Mouse (Mus musculus) heart, embryonic 15.5 days (tissue): ENCODE data around the gene Xk. TPM values are rescaled to one million over a fixed set of nuclear protein-coding genes. Genes with fewer than 3 reads are reported as not detected.
"Not testable (repeated sequence)": the region's sequence is repeated elsewhere in the genome, so short reads cannot be mapped to it uniquely, and the experiment has no call there.

Experiments
- ATAC-seq: fragments of 200-750 bp; cut with Nextera tagmentation; replicated peaks from 2 replicates; pipeline ENCODE4 v1.8.0; 2017; ENCODE audit warnings: low read depth, moderate TSS enrichment; ENCODE audit not compliant: insufficient number of reproducible peaks, insufficient read depth, low FRiP score
- H3K27ac ChIP-seq: fragments of 300-500 bp; sonication (generic); 2 replicates; pipeline ENCODE4 v1.5.1; 2015; ENCODE audit warnings: mild to moderate bottlenecking, inconsistent platforms
- H3K27me3 ChIP-seq: fragments of 300-500 bp; sonication (generic); 2 replicates; pipeline ENCODE4 v1.6.1; 2015; ENCODE audit warnings: inconsistent platforms
- H3K36me3 ChIP-seq: fragments of 300-500 bp; sonication (generic); 2 replicates; pipeline ENCODE4 v1.6.1; 2015; ENCODE audit warnings: mild to moderate bottlenecking, inconsistent platforms
- H3K4me1 ChIP-seq: fragments of 300-500 bp; sonication (generic); replicated peaks from 2 replicates; pipeline ENCODE4 v1.6.1; 2015; ENCODE audit warnings: inconsistent platforms
- H3K4me2 ChIP-seq: fragments of 300-500 bp; sonication (generic); 2 replicates; pipeline ENCODE4 v1.6.1; 2015; ENCODE audit warnings: inconsistent platforms, mild to moderate bottlenecking, moderate library complexity
- H3K4me3 ChIP-seq: fragments of 300-500 bp; sonication (generic); 2 replicates; pipeline ENCODE4 v1.5.1; 2015; ENCODE audit warnings: mild to moderate bottlenecking, inconsistent platforms
- H3K9ac ChIP-seq: fragments of 300-500 bp; sonication (generic); 2 replicates; pipeline ENCODE4 v1.6.1; 2015; ENCODE audit warnings: mild to moderate bottlenecking, inconsistent platforms
- H3K9me3 ChIP-seq: fragments of 300-500 bp; sonication (generic); replicated peaks from 2 replicates; pipeline ENCODE4 v1.6.1; 2016; ENCODE audit warnings: inconsistent platforms
- WGBS: fragments of 180-500 bp; shearing (Covaris S2); methylation state at CpG from one replicate; pipeline ENCODE4 v1.1.7; 2015; ENCODE audit warnings: mixed read lengths; 5-methylcytosine and 5-hydroxymethylcytosine counted together
- polyA plus RNA-seq: library from polyadenylated mRNA; unstranded; fragments of >200 nt; fragmentation: Nextera tagmentation; extraction: Ambion mirVana; gene quantifications from 2 replicates; pipeline ENCODE4 v1.2.1, GENCODE M21; 2015

Gene Xk
- polyA plus RNA-seq, 1 experiment from 2014 or later: 2.9 TPM

- no peak for ATAC-seq
- H3K27ac ChIP-seq: no peak overlapping the region
- no peaks in the 10 kb centered on the region for H3K4me1 ChIP-seq
- H3K4me3 ChIP-seq: no peak overlapping the region
- WGBS: 74% methylated on average over 1 of the region's 1 CpGs
- no peak overlapping the region for H3K9ac ChIP-seq
- no peaks in the 10 kb centered on the region for H3K27me3 ChIP-seq
- H3K36me3 ChIP-seq: no peaks in the 10 kb centered on the region
- H3K4me2 ChIP-seq: no peak overlapping the region
- no peaks in the 10 kb centered on the region for H3K9me3 ChIP-seq
These were observed 13.3 kb upstream of the Xk start for GRCm38 (mm10) chrX:9259267-9259666.

DNA sequence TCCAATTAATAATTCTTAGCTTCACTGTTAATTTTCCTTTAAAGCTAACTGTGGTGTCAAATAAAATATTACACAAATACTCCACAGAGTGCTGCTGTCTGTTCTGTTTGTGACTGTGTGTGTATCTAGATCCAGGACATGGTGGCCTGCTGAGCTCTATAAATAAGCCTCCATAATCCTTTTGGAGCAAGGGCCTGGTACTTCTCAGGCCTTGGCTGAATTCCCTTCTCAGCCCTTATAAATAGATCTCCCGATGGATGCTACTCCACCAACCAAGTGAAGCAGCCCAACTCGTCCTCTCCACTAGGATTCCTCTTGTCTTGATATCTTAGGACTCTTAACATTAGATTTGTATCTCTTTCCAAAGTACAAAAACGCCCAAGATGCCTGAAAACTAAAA is 1.4 kb upstream of the Xk start:
- Histone ChIP-seq H3K9ac (no peak overlapping the region), H3K27me3 (no peaks in the 10 kb centered on the region), H3K27ac (peak overlapping the region; percentile 67), H3K4me1 (0 out of 2 replicates have a peak, but pooled peaks cover 3% of the 10 kb centered on the region), H3K4me2 (no peak overlapping the region), H3K4me3 (no peak overlapping the region), H3K9me3 (no peaks in the 10 kb centered on the region), H3K36me3 (no peaks in the 10 kb centered on the region)
- ATAC-seq: no peak
- 44% methylated on average over 3 of the region's 3 CpGs for WGBS

GRCm38 (mm10) chrX:9271947-9272459 is 553 bp upstream of the Xk start:
- ATAC-seq: 0 out of 2 replicates have a peak, but pooled peaks have one; percentile 23
- H3K9me3 ChIP-seq: no peaks in the 10 kb centered on the region
- WGBS: 21% methylated on average over 8 of the region's 8 CpGs

GRCm38 (mm10) chrX:9273377-9274002 is 934 bp downstream of the Xk start:
- Histone ChIP-seq H3K9ac (peak overlapping the region; percentile 53; the same call in 1 of the 2 replicates), H3K27ac (no peak overlapping the region)
- no peak for ATAC-seq

More at GRCm38 (mm10) chrX:9271947-9272459, 553 bp upstream of the Xk start:
- Histone ChIP-seq H3K27ac (peak overlapping the region; percentile 67), H3K4me2 (peak overlapping the region; percentile 65), H3K27me3 (no peaks in the 10 kb centered on the region), H3K9ac (peak overlapping the region; percentile 53), H3K4me1 (0 out of 2 replicates have a peak, but pooled peaks cover 3% of the 10 kb centered on the region), H3K36me3 (no peaks in the 10 kb centered on the region), H3K4me3 (peak overlapping the region; percentile 63)

DNA sequence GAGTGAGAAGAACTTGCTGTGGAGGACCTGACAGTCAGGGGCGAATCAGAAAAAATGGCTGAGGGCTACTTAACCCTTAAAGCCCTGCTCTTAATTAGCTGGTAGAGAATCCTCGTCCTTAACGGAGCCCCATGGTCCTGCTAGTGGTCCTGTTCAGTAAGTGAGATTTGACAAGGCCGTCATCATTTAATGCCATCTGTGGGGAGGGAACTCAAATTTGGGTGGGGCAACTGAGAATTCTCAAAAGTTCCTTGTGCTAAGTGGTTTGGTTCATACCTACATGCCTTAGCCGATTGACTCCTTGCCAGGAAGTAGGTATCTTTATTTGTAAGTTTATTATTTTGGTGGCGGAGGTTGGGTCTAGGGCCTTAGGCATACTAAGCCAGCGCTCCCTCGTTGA is 1.8 kb downstream of the Xk start:
- 71% methylated on average over 8 of the region's 8 CpGs for WGBS
- H3K36me3 ChIP-seq: no peaks in the 10 kb centered on the region

More at GRCm38 (mm10) chrX:9273377-9274002, 934 bp downstream of the Xk start:
- Histone ChIP-seq H3K9me3 (no peaks in the 10 kb centered on the region), H3K4me2 (peak overlapping the region; percentile 65), H3K4me1 (0 out of 2 replicates have a peak, but pooled peaks cover 3% of the 10 kb centered on the region), H3K36me3 (no peaks in the 10 kb centered on the region), H3K4me3 (peak overlapping the region; percentile 63), H3K27me3 (no peaks in the 10 kb centered on the region)
- WGBS: 54% methylated on average over 12 of the region's 12 CpGs

DNA sequence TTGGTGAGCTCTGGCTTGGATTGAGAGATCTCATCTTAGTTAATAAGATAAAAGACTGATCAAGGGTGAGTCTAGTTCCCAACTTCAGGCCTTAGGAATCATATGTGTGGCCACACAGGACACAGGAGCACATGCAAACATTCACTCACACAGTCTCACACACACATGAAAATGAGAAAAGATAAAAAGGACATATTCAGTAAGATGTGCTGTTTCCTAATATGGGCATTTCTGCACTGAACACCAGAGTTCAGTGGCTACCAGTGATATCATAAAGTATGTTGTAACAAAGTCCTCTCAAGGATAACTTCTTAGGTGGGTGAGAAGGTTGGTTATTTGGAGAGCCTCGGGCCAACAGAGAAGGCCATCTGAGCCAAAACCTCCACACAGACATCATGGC is 10.9 kb downstream of the Xk start, which contains the start of gene H2al1m:
Gene H2al1m (plus strand): TSS at position 301 of the 400 bp plus-strand sequence.
- not testable (repeated sequence) for H3K9me3 ChIP-seq, H3K4me3 ChIP-seq, H3K4me1 ChIP-seq, H3K36me3 ChIP-seq, H3K27ac ChIP-seq, ATAC-seq, H3K9ac ChIP-seq, H3K27me3 ChIP-seq, H3K4me2 ChIP-seq
- WGBS: no CpG with 5 or more reads among the region's 1 CpGs

More for the DNA sequence above, 1.8 kb downstream of the Xk start:
- Histone ChIP-seq H3K4me2 (no peak overlapping the region), H3K4me1 (0 out of 2 replicates have a peak, but pooled peaks cover 3% of the 10 kb centered on the region), H3K9me3 (no peaks in the 10 kb centered on the region), H3K27me3 (no peaks in the 10 kb centered on the region), H3K4me3 (no peak overlapping the region), H3K9ac (no peak overlapping the region), H3K27ac (no peak overlapping the region)
- ATAC-seq: no peak

DNA sequence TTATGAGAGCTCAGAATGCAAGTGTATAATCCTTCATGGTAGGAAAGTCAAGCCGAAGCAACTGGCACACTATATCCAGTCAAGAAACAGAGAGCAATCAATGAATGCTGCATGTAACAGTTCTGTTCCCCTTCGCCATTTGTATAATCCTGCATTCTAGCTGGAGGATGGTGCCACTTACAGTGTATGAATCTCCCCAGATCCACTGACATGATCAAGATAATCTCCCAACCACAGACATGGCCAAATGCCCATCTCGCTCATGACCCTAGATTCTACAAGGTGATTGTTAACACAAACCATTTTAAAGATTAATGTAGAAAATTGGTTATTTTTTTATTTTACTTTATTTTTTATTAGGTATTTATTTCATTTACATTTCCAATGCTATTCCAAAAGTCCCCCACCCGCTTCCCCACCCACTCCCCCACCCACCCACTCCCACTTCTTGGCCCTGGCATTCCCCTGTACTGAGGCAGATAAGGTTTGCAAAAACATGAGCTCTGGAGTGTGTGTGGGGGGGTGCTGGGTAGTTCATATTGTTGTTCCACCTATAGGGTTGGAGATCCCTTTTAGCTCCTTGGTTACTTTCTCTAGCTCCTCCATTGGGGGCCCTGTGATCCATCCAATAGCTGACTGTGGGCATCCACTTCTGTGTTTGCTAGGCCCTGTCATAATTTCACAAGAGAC is 20.7 kb downstream of the Xk start:
- WGBS: 79% methylated on average over 4 of the region's 4 CpGs
- not testable (repeated sequence) for H3K27me3 ChIP-seq, H3K4me2 ChIP-seq, H3K36me3 ChIP-seq, H3K9ac ChIP-seq, H3K4me1 ChIP-seq, H3K27ac ChIP-seq, H3K4me3 ChIP-seq, H3K9me3 ChIP-seq, ATAC-seq

GRCm38 (mm10) chrX:9298413-9298864 is 25.9 kb downstream of the Xk start:
- ATAC-seq: no peak
- WGBS: 77% methylated on average over 5 of the region's 5 CpGs
- no peak overlapping the region for H3K4me2 ChIP-seq
- no peak overlapping the region for H3K4me3 ChIP-seq
- no peaks in the 10 kb centered on the region for H3K9me3 ChIP-seq
- no peak overlapping the region for H3K9ac ChIP-seq
- H3K27me3 ChIP-seq: no peaks in the 10 kb centered on the region
- H3K27ac ChIP-seq: no peak overlapping the region
- H3K4me1 ChIP-seq: no peaks in the 10 kb centered on the region
- H3K36me3 ChIP-seq: no peaks in the 10 kb centered on the region

GRCm38 (mm10) chrX:9302791-9303190 is 30.2 kb downstream of the Xk start:
- Histone ChIP-seq H3K9ac (no peak overlapping the region), H3K4me1 (no peaks in the 10 kb centered on the region), H3K9me3 (no peaks in the 10 kb centered on the region), H3K4me2 (no peak overlapping the region), H3K36me3 (no peaks in the 10 kb centered on the region), H3K4me3 (no peak overlapping the region), H3K27ac (no peak overlapping the region), H3K27me3 (no peaks in the 10 kb centered on the region)
- 75% methylated on average over 5 of the region's 5 CpGs for WGBS
- ATAC-seq: no peak

DNA sequence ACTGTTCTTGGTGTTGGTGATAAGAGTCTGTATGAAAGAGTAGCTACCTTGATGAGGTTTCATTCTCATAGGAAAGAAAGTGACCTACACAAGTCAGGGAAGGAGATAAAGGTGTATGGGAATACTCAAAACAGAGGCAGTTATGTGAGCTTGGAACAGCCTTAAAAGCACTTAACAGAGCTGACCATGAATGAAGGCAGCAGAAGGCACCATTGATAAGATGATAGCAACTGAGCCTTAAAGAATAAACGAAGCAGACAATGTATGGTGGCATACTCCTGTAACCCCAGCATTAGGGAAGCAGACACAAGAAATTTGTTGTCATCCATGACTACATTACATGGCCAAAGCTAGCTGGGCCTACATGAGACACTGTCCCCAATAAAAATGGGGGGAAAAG is 30.9 kb downstream of the Xk start:
- no peak overlapping the region for H3K27ac ChIP-seq
- H3K36me3 ChIP-seq: no peaks in the 10 kb centered on the region
- no peaks in the 10 kb centered on the region for H3K4me1 ChIP-seq
- no peak overlapping the region for H3K4me2 ChIP-seq
- no peak for ATAC-seq
- no peaks in the 10 kb centered on the region for H3K9me3 ChIP-seq
- H3K4me3 ChIP-seq: no peak overlapping the region
- WGBS: 58% methylated on average over 1 of the region's 1 CpGs
- no peaks in the 10 kb centered on the region for H3K27me3 ChIP-seq
- no peak overlapping the region for H3K9ac ChIP-seq

DNA sequence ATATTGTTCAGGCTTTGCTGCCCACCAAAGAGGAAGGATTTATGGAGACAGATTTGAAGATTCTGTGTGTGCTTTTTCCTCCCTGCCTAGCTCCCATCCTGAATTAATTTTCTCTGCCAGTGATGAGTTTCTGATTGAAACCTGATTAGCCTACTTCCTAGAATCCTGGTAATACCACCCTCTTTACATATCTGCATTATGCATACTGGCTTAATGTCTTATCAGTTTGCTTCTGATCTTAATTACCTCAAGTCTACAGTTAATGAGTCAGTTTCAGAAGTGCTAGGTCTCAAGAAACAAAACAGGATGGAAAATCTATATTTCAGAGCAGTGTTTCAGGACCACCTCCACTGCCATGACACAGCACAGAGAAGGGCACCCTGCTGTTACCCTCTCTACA is 43.9 kb downstream of the Xk start:
- not testable (repeated sequence) for H3K9me3 ChIP-seq, ATAC-seq, H3K9ac ChIP-seq, H3K27ac ChIP-seq, H3K4me2 ChIP-seq, H3K4me1 ChIP-seq, H3K4me3 ChIP-seq, H3K27me3 ChIP-seq, H3K36me3 ChIP-seq
